Mouse (Mus musculus): Measurements from ENCODE around the gene Lpin3. TPM values are rescaled to one million over a fixed set of nuclear protein-coding genes. Genes with fewer than 3 reads are reported as not detected.

The Lpin3 gene
- polyA plus RNA-seq, 1 experiment from 2014 or later = 0.78 TPM

DNA sequence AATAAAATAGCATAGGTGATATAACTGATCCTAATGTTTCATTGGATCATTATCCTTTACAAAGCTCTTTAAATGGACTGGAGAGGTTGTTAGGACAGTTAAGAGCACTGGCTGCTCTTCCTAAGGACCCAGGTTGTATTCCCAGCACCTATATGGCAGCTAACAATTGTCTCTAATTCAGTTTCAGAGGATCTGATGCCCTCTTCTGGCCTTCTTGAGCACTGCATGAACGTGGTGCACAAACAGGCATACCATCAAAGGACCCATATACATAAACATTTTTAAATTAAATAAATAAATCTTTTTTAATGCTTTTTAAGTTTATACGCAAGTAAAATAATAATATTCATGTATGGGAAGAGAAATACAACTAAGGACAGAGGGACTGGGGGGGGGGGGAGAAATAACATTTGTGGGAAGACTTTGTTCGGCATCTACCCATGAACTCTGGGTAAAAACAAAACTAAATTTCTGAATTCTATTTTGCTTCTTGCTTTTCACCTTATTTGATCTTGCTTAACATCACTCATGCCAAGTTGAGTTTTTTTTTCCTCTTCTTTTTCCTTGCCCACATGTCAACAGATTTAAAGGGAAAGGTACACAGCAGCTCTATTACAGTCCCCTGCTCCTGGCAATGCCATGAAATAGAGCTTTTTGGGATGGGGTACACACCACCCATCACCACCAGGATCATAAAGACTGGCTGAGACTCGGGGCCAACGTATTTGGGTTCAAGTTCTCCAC, 23.9 kb upstream of the Lpin3 start:
- no peak for ATAC-seq (ENCODE audit: insufficient number of reproducible peaks, insufficient read depth, low FRiP score, low read depth)
- H3K4me2 ChIP-seq (ENCODE audit: low read length) = no peak overlapping the region
- H3K4me3 ChIP-seq (ENCODE audit: control insufficient read depth in 1 of 2, insufficient read depth in 1 of 2, low read depth in 1 of 2, low read length in 2 of 2) = no peak overlapping the region
- no peak overlapping the region for H3K9ac ChIP-seq (ENCODE audit: low read length)
- H3K4me1 ChIP-seq (ENCODE audit: control insufficient read depth in 2 of 2, insufficient read depth in 2 of 2, low read length in 2 of 2) = peaks cover 0 to 5% of the 10 kb centered on the region in 2 experiments; a peak in 1 of 4 replicates
- no peak overlapping the region for H3K27ac ChIP-seq (replicated peaks in 1 of 2; ENCODE audit: control insufficient read depth in 1 of 2, insufficient read depth in 1 of 2, low read depth in 2 of 2, low read length in 2 of 2)
- WGBS = 77% methylated on average over 5 of the region's 5 CpGs
- H3K36me3 ChIP-seq (ENCODE audit: control insufficient read depth, insufficient read depth, low read length) = no peaks in the 10 kb centered on the region
- no peaks in the 10 kb centered on the region for H3K27me3 ChIP-seq (ENCODE audit: control insufficient read depth, insufficient read depth, low read length)
- H3K9me3 ChIP-seq (ENCODE audit: control insufficient read depth, low read length) = no peaks in the 10 kb centered on the region

DNA sequence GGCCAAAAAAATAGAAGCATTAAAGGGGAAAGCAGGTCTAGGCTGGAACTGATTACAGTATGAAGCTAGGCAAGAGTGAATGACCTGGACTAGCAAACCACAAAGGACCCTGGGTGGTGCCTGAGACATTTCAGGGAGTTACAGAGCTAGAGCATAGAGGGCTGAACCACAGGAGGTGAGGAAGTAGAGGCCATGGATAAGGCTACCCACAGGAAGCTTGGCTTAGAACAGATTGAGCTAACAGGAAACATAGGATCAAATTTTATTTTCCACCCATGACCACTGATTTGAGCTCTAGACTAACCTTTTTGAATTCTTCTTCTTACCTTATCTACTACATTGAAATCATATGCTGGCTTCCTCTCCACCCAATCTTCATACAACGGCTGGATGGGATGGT, 20.1 kb upstream of the Lpin3 start:
- H3K4me3 ChIP-seq (ENCODE audit: control insufficient read depth in 1 of 2, insufficient read depth in 1 of 2, low read depth in 1 of 2, low read length in 2 of 2) = no peak overlapping the region
- 50% methylated on average over 1 of the region's 1 CpGs for WGBS
- no peaks in the 10 kb centered on the region for H3K27me3 ChIP-seq (ENCODE audit: control insufficient read depth, insufficient read depth, low read length)
- H3K4me2 ChIP-seq (ENCODE audit: low read length) = no peak overlapping the region
- H3K36me3 ChIP-seq (ENCODE audit: control insufficient read depth, insufficient read depth, low read length) = no peaks in the 10 kb centered on the region
- H3K27ac ChIP-seq (replicated peaks in 1 of 2; ENCODE audit: control insufficient read depth in 1 of 2, insufficient read depth in 1 of 2, low read depth in 2 of 2, low read length in 2 of 2) = no peak overlapping the region
- no peak for ATAC-seq (ENCODE audit: insufficient number of reproducible peaks, insufficient read depth, low FRiP score, low read depth)
- H3K9ac ChIP-seq (ENCODE audit: low read length) = no peak overlapping the region
- H3K9me3 ChIP-seq (ENCODE audit: control insufficient read depth, low read length) = no peaks in the 10 kb centered on the region
- peaks cover 0 to 5% of the 10 kb centered on the region in 2 experiments; a peak in 1 of 4 replicates for H3K4me1 ChIP-seq (ENCODE audit: control insufficient read depth in 2 of 2, insufficient read depth in 2 of 2, low read length in 2 of 2)

DNA sequence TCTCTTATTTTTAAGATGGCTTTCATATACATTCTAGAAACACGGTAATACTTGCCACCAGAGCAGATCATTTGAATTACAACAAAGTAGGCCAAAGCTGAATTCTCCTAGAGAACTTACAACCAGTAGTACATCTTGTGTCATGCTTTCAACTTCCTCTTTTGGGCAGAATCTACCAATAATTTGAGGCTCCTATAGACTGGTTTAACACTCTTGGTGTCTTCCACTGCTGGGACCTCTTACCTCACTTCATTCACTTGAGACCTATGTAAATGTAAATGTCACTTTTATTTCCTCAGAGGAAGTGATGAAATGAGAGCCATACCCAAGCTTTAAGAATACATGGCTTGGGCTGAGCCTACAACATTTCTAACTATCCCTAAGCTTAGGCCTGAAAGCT, 16.4 kb upstream of the Lpin3 start:
- no peaks in the 10 kb centered on the region for H3K36me3 ChIP-seq (ENCODE audit: control insufficient read depth, insufficient read depth, low read length)
- H3K27ac ChIP-seq (replicated peaks in 1 of 2; ENCODE audit: control insufficient read depth in 1 of 2, insufficient read depth in 1 of 2, low read depth in 2 of 2, low read length in 2 of 2) = no peak overlapping the region
- no peaks in the 10 kb centered on the region for H3K9me3 ChIP-seq (ENCODE audit: control insufficient read depth, low read length)
- H3K27me3 ChIP-seq (ENCODE audit: control insufficient read depth, insufficient read depth, low read length) = no peaks in the 10 kb centered on the region
- no peak overlapping the region for H3K9ac ChIP-seq (ENCODE audit: low read length)
- H3K4me1 ChIP-seq (ENCODE audit: control insufficient read depth in 2 of 2, insufficient read depth in 2 of 2, low read length in 2 of 2) = peaks cover 0 to 2% of the 10 kb centered on the region in 2 experiments; a peak in 1 of 4 replicates
- H3K4me2 ChIP-seq (ENCODE audit: low read length) = no peak overlapping the region
- ATAC-seq (ENCODE audit: insufficient number of reproducible peaks, insufficient read depth, low FRiP score, low read depth) = no peak
- WGBS = 74% methylated on average over 1 of the region's 1 CpGs
- no peak overlapping the region for H3K4me3 ChIP-seq (ENCODE audit: control insufficient read depth in 1 of 2, insufficient read depth in 1 of 2, low read depth in 1 of 2, low read length in 2 of 2)

DNA sequence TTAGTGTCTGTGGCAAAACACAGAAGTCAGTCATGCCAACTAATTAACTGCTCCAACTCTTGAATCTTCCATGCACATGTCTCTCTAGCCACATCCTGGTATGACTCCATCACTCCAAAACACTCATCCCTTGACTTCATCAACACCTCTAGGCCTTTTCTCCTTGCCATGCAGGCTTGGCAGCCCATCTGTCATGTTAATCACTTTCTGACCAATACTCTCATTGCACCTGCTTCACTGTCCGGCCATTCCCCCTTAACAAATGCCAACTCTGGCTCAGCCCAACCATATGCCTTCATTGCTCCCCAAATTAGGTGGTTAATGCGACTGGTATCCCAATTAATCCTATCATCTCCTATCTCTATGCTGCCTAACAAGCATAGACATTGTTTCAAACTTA, 15.2 kb upstream of the Lpin3 start:
- no peak overlapping the region for H3K27ac ChIP-seq (replicated peaks in 1 of 2; ENCODE audit: control insufficient read depth in 1 of 2, insufficient read depth in 1 of 2, low read depth in 2 of 2, low read length in 2 of 2)
- no peak overlapping the region for H3K4me2 ChIP-seq (ENCODE audit: low read length)
- no peaks in the 10 kb centered on the region for H3K9me3 ChIP-seq (ENCODE audit: control insufficient read depth, low read length)
- ATAC-seq (ENCODE audit: insufficient number of reproducible peaks, insufficient read depth, low FRiP score, low read depth) = no peak
- H3K4me1 ChIP-seq (ENCODE audit: control insufficient read depth in 2 of 2, insufficient read depth in 2 of 2, low read length in 2 of 2) = peaks cover 0 to 2% of the 10 kb centered on the region in 2 experiments; a peak in 1 of 4 replicates
- WGBS = 89% methylated on average over 2 of the region's 2 CpGs
- H3K27me3 ChIP-seq (ENCODE audit: control insufficient read depth, insufficient read depth, low read length) = no peaks in the 10 kb centered on the region
- no peaks in the 10 kb centered on the region for H3K36me3 ChIP-seq (ENCODE audit: control insufficient read depth, insufficient read depth, low read length)
- H3K9ac ChIP-seq (ENCODE audit: low read length) = no peak overlapping the region
- no peak overlapping the region for H3K4me3 ChIP-seq (ENCODE audit: control insufficient read depth in 1 of 2, insufficient read depth in 1 of 2, low read depth in 1 of 2, low read length in 2 of 2)

DNA sequence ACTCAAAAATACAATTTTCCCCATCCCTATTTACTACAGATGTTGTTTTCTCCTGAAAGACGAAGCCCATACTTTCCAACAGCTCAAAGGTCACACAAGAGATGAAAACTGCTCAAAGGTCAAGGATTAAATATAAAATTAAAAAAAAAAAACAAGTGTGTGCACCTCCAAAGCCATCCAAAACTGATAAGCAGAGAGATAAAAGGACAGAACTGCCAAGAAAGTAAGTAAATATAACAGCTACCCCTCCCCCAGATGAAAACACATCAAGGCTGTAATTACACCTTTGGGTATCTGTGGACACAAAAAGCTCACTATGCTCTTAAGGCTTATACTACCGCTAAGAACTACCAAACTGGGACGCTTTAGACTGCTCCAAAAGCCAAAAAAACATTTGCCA, 11.0 kb upstream of the Lpin3 start:
- Histone ChIP-seq H3K9ac (ENCODE audit: low read length) (no peak overlapping the region), H3K4me3 (ENCODE audit: control insufficient read depth in 1 of 2, insufficient read depth in 1 of 2, low read depth in 1 of 2, low read length in 2 of 2) (no peak overlapping the region), H3K36me3 (ENCODE audit: control insufficient read depth, insufficient read depth, low read length) (no peaks in the 10 kb centered on the region), H3K27ac (replicated peaks in 1 of 2; ENCODE audit: control insufficient read depth in 1 of 2, insufficient read depth in 1 of 2, low read depth in 2 of 2, low read length in 2 of 2) (no peak overlapping the region), H3K4me1 (ENCODE audit: control insufficient read depth in 2 of 2, insufficient read depth in 2 of 2, low read length in 2 of 2) (peaks cover 3 to 11% of the 10 kb centered on the region in 2 experiments), H3K27me3 (ENCODE audit: control insufficient read depth, insufficient read depth, low read length) (no peaks in the 10 kb centered on the region), H3K4me2 (ENCODE audit: low read length) (no peak overlapping the region), H3K9me3 (ENCODE audit: control insufficient read depth, low read length) (no peaks in the 10 kb centered on the region)
- WGBS = 79% methylated on average over 3 of the region's 3 CpGs
- no peak for ATAC-seq (ENCODE audit: insufficient number of reproducible peaks, insufficient read depth, low FRiP score, low read depth)

DNA sequence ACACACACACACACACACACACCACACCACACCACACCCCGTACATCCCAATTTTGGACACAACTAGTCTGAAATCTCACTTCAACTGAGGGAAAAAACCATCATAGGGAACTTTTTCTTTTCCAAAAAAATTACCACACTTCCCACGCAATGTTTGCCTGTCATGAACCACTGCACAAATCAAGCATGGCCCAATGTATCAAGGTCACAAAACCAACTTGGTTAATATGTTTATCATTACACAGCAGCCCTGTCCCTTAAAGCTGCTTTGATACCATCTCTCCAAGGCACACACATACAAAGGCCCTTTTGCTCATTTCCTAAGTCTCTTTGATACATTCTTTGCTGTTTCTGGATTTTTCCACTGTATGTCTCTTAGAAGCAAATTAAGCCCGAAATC, 9.2 kb upstream of the Lpin3 start:
- peaks cover 4% of the 10 kb centered on the region for H3K9me3 ChIP-seq (ENCODE audit: control insufficient read depth, low read length)
- no peak overlapping the region; the same call in 1 of the 2 replicates for H3K4me2 ChIP-seq (ENCODE audit: low read length)
- H3K27me3 ChIP-seq (ENCODE audit: control insufficient read depth, insufficient read depth, low read length) = no peaks in the 10 kb centered on the region
- WGBS = 86% methylated on average over 3 of the region's 3 CpGs
- ATAC-seq (ENCODE audit: insufficient number of reproducible peaks, insufficient read depth, low FRiP score, low read depth) = no peak
- H3K36me3 ChIP-seq (ENCODE audit: control insufficient read depth, insufficient read depth, low read length) = no peaks in the 10 kb centered on the region
- peaks cover 3 to 11% of the 10 kb centered on the region in 2 experiments for H3K4me1 ChIP-seq (ENCODE audit: control insufficient read depth in 2 of 2, insufficient read depth in 2 of 2, low read length in 2 of 2)
- H3K27ac ChIP-seq (replicated peaks in 1 of 2; ENCODE audit: control insufficient read depth in 1 of 2, insufficient read depth in 1 of 2, low read depth in 2 of 2, low read length in 2 of 2) = no peak overlapping the region
- no peak overlapping the region for H3K4me3 ChIP-seq (ENCODE audit: control insufficient read depth in 1 of 2, insufficient read depth in 1 of 2, low read depth in 1 of 2, low read length in 2 of 2)
- H3K9ac ChIP-seq (ENCODE audit: low read length) = peak overlapping the region; percentile 16; the same call in 1 of the 2 replicates

DNA sequence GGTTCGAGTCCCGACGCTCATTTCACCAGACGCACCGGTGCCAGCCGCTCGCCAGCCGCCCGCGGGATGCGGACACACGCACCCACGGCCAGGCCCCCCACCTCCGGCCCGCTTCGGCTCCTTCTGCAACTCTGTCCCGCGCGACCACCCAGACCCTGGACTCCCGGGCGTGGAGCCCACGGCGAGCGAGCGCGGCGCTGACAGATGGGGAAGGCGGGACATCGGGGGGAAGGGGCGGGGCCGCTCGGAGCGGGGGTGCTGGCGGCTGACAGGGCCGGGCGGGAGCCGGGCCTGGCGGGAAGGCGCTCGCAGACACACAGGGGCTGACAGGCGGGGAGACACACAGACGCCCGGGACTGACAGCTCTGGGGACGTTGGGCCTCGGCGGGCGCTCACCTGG, 8.1 kb upstream of the Lpin3 start:
- Histone ChIP-seq H3K9me3 (ENCODE audit: control insufficient read depth, low read length) (peaks cover 4% of the 10 kb centered on the region), H3K27ac (replicated peaks in 1 of 2; ENCODE audit: control insufficient read depth in 1 of 2, insufficient read depth in 1 of 2, low read depth in 2 of 2, low read length in 2 of 2) (peak overlapping the region; percentile 93 to 98), H3K27me3 (ENCODE audit: control insufficient read depth, insufficient read depth, low read length) (no peaks in the 10 kb centered on the region), H3K4me1 (ENCODE audit: control insufficient read depth in 2 of 2, insufficient read depth in 2 of 2, low read length in 2 of 2) (peaks cover 3 to 11% of the 10 kb centered on the region in 2 experiments), H3K9ac (ENCODE audit: low read length) (peak overlapping the region; percentile 99), H3K4me3 (ENCODE audit: control insufficient read depth in 1 of 2, insufficient read depth in 1 of 2, low read depth in 1 of 2, low read length in 2 of 2) (peak overlapping the region; percentile 92 to 97), H3K4me2 (ENCODE audit: low read length) (peak overlapping the region; percentile 76), H3K36me3 (ENCODE audit: control insufficient read depth, insufficient read depth, low read length) (no peaks in the 10 kb centered on the region)
- peak; percentile 85 for ATAC-seq (ENCODE audit: insufficient number of reproducible peaks, insufficient read depth, low FRiP score, low read depth)
- under 1% methylated on average over 44 of the region's 47 CpGs for whole genome bisulfite sequencing

All from heart, embryonic 14.5 days (tissue).